Mouse (Mus musculus) liver, adult 2 months (tissue): ENCODE results near the gene Irf2.

Source experiments
- CTCF ChIP-seq: fragments of 200-500 bp; IDR thresholded peaks from 2 replicates; pipeline ENCODE4 v1.5.1; 2011; ENCODE audit warnings: low read depth, low read length, control low read depth
- POLR2A ChIP-seq: fragments of 200-500 bp; IDR thresholded peaks from 2 replicates; pipeline ENCODE4 v1.6.1; 2011; ENCODE audit warnings: low read length, control low read depth; ENCODE audit not compliant: insufficient read depth; ENCODE audit errors: extremely low read depth

DNA sequence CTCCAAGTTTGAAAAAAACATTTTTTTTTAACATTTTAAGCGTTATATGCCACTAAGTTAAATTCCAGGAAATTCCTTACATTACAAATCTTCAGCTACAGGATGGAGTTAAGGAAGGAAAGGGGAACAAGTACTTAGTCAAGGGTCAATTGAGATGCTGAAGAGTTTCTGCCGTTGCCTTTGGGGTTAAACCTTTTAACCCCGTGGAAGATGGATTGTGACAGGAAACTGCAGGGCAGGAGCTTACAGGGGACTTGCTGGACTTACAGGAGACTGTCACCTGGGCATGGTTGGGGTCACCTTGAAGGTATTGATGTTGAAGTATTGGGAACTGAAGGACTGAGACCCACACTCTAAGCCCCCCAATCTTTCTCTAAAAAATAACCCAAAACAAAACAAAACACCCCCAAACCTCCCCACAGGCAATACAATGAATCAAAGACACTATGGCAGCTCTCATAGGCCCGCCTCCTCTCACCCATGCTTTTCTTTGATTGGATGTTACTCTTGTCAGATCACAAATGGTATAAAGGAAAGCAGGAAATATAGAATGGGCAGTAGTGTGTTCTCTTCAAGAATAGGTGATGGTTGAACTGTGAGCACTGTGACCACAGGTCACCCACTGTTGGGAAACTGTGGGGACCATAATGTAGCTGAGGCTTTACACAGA is 7.9 kb downstream of the Irf2 start:
- TF ChIP-seq CTCF: no peak
- TF ChIP-seq POLR2A: no peak
